In the genomic region with DNA sequence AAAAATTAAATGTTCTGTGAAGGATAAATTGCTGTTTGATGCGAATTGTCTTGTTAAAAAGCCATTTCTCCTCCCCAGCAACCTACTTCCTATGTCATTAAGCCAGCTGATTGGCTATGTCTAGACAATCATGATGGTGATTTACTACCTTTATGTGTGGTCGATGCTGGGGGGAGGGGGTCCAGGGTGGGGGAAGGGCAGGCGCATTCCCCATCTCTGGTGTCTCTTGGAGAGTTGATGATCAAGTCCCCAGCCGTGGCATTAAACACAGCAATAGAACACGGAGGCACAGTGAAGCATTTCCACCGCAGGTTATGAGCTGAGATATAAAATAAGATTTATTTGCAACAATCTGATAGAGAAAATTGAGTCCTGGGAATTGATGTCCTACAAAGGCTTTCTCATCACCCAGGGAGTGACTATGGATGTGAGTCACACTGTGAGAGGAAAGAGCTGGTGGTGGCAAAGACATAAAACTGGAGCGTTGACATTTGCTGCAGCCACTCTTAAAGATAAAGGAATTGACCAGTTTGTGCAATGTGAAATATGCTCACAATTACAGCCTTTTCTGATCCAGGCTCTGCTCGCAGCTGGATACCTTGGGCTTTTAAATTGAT, we compare ENCODE assay signal across 13 mouse cellular contexts.
"Had no signal": no experiment of that assay in that cellular context is flagged by ENCODE, and none has a peak within 500 bp of the region (broad histone marks: within the 10 kb centered on the region; RNA-seq: fewer than 3 reads in every experiment).

No protein-coding gene starts in this region.

- H3K9me3 ChIP-seq: limb, embryonic 15.5 days; liver, embryonic 12.5 days; midbrain, embryonic 15.5 days had no signal

- H3K4me1 ChIP-seq: limb, embryonic 15.5 days; liver, embryonic 12.5 days had no signal

- H3K4me3 ChIP-seq: left cerebral cortex, adult 2 months; limb, embryonic 15.5 days; liver, embryonic 12.5 days; midbrain, embryonic 15.5 days had no signal

- H3K9ac ChIP-seq: limb, embryonic 15.5 days; liver, embryonic 12.5 days; lung, embryonic 14.5 days; midbrain, embryonic 15.5 days had no signal

- DNase-seq: kidney, postnatal 25 days; lung, embryonic 14.5 days; lung, postnatal 10 days; right cerebral cortex, adult 18-20 months; right cerebral cortex, postnatal 25 days; thymus, postnatal 36 days had no signal

- H3K27me3 ChIP-seq: limb, embryonic 15.5 days; liver, embryonic 12.5 days; megakaryocyte, embryonic 14.5 days; midbrain, embryonic 15.5 days had no signal

- H3K36me3 ChIP-seq: limb, embryonic 15.5 days; liver, embryonic 12.5 days; midbrain, embryonic 15.5 days had no signal

- ATAC-seq: liver, embryonic 12.5 days; midbrain, embryonic 15.5 days had no signal

- H3K27ac ChIP-seq: left cerebral cortex, adult 2 months; limb, embryonic 15.5 days; liver, embryonic 12.5 days; macrophage; midbrain, embryonic 15.5 days had no signal

- H3K4me2 ChIP-seq: limb, embryonic 15.5 days; liver, embryonic 12.5 days; lung, embryonic 14.5 days; midbrain, embryonic 11.5 days; midbrain, embryonic 15.5 days had no signal
